Mouse (Mus musculus) liver, embryonic 13.5 days (tissue): ENCODE measurements around the gene Ino80. TPM values are rescaled to one million over a fixed set of nuclear protein-coding genes. Genes with fewer than 3 reads are reported as not detected.

Experiments
- ATAC-seq: fragments of 200-750 bp; cut with Nextera tagmentation; 2 replicates; pipeline ENCODE4 v1.8.0; 2017; ENCODE audit warnings: low read depth, mild to moderate bottlenecking, moderate number of reproducible peaks, moderate library complexity
- DNase-seq: peaks from one replicate; pipeline ENCODE4 v3.0.0; 2022
- H3K27ac ChIP-seq: fragments of 300-500 bp; sonication (generic); 2 replicates; pipeline ENCODE4 v1.5.1; 2015; ENCODE audit warnings: moderate library complexity, mild to moderate bottlenecking, inconsistent platforms
- H3K27me3 ChIP-seq: fragments of 300-500 bp; sonication (generic); 2 replicates; pipeline ENCODE4 v1.6.1; 2015; ENCODE audit warnings: mild to moderate bottlenecking, inconsistent platforms
- H3K36me3 ChIP-seq: fragments of 300-500 bp; sonication (generic); 2 replicates; pipeline ENCODE4 v1.6.1; 2015; ENCODE audit warnings: mild to moderate bottlenecking, inconsistent platforms
- H3K4me1 ChIP-seq: fragments of 300-500 bp; sonication (generic); replicated peaks from 2 replicates; pipeline ENCODE4 v1.6.1; 2015; ENCODE audit warnings: inconsistent platforms
- H3K4me2 ChIP-seq: fragments of 300-500 bp; sonication (generic); 2 replicates; pipeline ENCODE4 v1.6.1; 2015; ENCODE audit warnings: inconsistent platforms, mild to moderate bottlenecking, moderate library complexity
- H3K4me3 ChIP-seq: fragments of 300-500 bp; sonication (generic); replicated peaks from 2 replicates; pipeline ENCODE4 v1.5.1; 2015; ENCODE audit warnings: mild to moderate bottlenecking, inconsistent platforms
- H3K9ac ChIP-seq: fragments of 300-500 bp; sonication (generic); 2 replicates; pipeline ENCODE4 v1.6.1; 2015; ENCODE audit warnings: mild to moderate bottlenecking, inconsistent platforms
- H3K9me3 ChIP-seq: fragments of 300-500 bp; sonication (generic); replicated peaks from 2 replicates; pipeline ENCODE4 v1.6.1; 2016; ENCODE audit warnings: inconsistent platforms
- WGBS: fragments of 180-500 bp; shearing (Covaris S2); methylation state at CpG from one replicate; pipeline ENCODE4 v1.1.7; 2015; ENCODE audit not compliant: insufficient replicate concordance; 5-methylcytosine and 5-hydroxymethylcytosine counted together
- polyA plus RNA-seq: library from polyadenylated mRNA; unstranded; fragments of >200 nt; fragmentation: Nextera tagmentation; extraction: Ambion mirVana; gene quantifications from 2 replicates; pipeline ENCODE4 v1.2.1, GENCODE M21; 2015

Gene Ino80
- polyA plus RNA-seq, 1 experiment from 2014 or later, result 2.0 TPM

GRCm38 (mm10) chr2:119454558-119454957 is 22.9 kb downstream of the Ino80 start:
- no peak overlapping the region for H3K27ac ChIP-seq
- no peaks in the 10 kb centered on the region for H3K27me3 ChIP-seq
- H3K4me1 ChIP-seq, result peaks cover 5% of the 10 kb centered on the region
- WGBS, result 78% methylated on average over 3 of the region's 3 CpGs
- no peak overlapping the region for H3K4me2 ChIP-seq
- no peak overlapping the region for H3K4me3 ChIP-seq
- ATAC-seq, result no peak
- no peak for DNase-seq
- no peak overlapping the region for H3K9ac ChIP-seq
- no peaks in the 10 kb centered on the region for H3K9me3 ChIP-seq
- H3K36me3 ChIP-seq, result peaks cover 52% of the 10 kb centered on the region

DNA sequence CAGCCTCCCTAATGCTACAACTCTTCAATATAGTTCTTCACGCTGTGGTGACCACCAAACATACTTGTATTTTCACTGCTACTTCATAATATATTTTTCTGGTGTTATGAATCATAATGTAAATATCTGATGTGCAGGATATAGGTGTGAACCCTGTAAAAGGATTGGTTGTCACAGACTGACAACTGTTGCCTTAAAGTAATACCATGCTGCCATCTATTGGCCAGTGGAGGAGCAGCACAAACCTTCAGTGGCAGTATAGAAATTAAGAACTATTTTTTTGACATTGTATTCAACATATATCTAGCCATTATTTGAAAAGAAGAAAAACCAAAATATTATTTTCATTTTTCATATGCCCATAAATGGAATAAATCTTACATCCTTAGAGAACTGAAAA is 40.5 kb downstream of the Ino80 start:
- H3K9ac ChIP-seq, result no peak overlapping the region
- H3K27me3 ChIP-seq, result no peaks in the 10 kb centered on the region
- no peak overlapping the region for H3K4me3 ChIP-seq
- H3K4me1 ChIP-seq, result no peaks in the 10 kb centered on the region
- DNase-seq, result peak; percentile 20
- ATAC-seq, result no peak
- no peaks in the 10 kb centered on the region for H3K9me3 ChIP-seq
- no peak overlapping the region for H3K27ac ChIP-seq
- H3K36me3 ChIP-seq, result peaks cover 61% of the 10 kb centered on the region
- WGBS, result 87% methylated on average over 1 of the region's 1 CpGs
- no peak overlapping the region for H3K4me2 ChIP-seq

GRCm38 (mm10) chr2:119436467-119436866 is 41.0 kb downstream of the Ino80 start:
- 78% methylated on average over 4 of the region's 4 CpGs for WGBS
- Histone ChIP-seq H3K4me1 (no peaks in the 10 kb centered on the region), H3K36me3 (peaks cover 61% of the 10 kb centered on the region), H3K9me3 (no peaks in the 10 kb centered on the region), H3K27me3 (no peaks in the 10 kb centered on the region), H3K27ac (no peak overlapping the region), H3K9ac (no peak overlapping the region), H3K4me3 (no peak overlapping the region), H3K4me2 (no peak overlapping the region)
- no peak for ATAC-seq
- DNase-seq, result no peak

GRCm38 (mm10) chr2:119413819-119414218 is 63.7 kb downstream of the Ino80 start:
- no peak overlapping the region for H3K4me2 ChIP-seq
- DNase-seq (no peak), ATAC-seq (no peak; the same call in 1 of the 2 replicates)
- H3K4me1 ChIP-seq, result no peaks in the 10 kb centered on the region
- no peaks in the 10 kb centered on the region for H3K9me3 ChIP-seq
- H3K27me3 ChIP-seq, result no peaks in the 10 kb centered on the region
- 31% methylated on average over 1 of the region's 1 CpGs for WGBS
- H3K36me3 ChIP-seq, result peaks cover 77% of the 10 kb centered on the region
- H3K4me3 ChIP-seq, result no peak overlapping the region
- no peak overlapping the region for H3K27ac ChIP-seq
- H3K9ac ChIP-seq, result no peak overlapping the region

DNA sequence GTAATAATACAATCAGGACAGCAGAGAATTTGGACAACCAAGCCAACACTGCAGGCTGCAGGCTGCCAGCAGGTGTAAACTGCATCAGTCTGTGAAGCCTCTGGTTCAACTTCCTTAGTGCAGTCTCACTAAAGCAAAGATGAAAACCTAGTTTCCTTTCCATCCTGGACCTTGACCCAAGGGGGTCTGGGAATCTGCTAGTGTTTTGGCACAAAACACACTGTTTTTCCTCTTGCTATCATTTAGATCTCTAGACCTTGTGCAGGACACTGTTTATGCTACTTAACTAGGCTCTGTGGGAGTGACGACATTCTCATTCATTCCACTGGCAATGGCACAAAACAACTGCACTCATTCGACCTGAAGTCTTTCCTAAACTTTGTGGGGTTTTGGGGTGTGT is 65.8 kb downstream of the Ino80 start:
- no peaks in the 10 kb centered on the region for H3K27me3 ChIP-seq
- DNase-seq (no peak), ATAC-seq (no peak)
- H3K4me3 ChIP-seq, result no peak overlapping the region
- no peaks in the 10 kb centered on the region for H3K4me1 ChIP-seq
- H3K4me2 ChIP-seq, result no peak overlapping the region
- 57% methylated on average over 2 of the region's 2 CpGs for WGBS
- no peaks in the 10 kb centered on the region for H3K9me3 ChIP-seq
- H3K9ac ChIP-seq, result no peak overlapping the region
- peaks cover 78% of the 10 kb centered on the region for H3K36me3 ChIP-seq
- H3K27ac ChIP-seq, result no peak overlapping the region

DNA sequence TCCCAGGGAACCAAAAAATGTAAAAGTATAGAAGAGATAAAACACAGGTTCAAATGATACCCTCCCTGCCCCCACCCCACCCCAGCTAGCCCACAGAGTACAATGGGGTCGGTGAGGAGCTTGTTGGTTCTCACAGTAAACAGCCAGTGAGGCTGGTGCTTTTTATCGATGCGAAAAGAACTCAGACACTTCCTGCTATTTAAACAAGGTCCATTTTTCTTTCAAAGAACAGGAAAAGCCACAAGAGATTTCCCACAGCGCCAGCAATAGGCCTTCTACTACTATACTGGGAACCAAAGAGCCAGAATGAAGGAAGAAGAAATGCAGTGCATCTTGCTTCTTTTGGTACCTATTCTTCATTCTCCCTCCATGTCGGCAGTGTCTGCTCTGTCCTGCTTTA is 66.5 kb downstream of the Ino80 start:
- Histone ChIP-seq H3K4me2 (no peak overlapping the region), H3K27ac (no peak overlapping the region), H3K27me3 (no peaks in the 10 kb centered on the region), H3K36me3 (peaks cover 84% of the 10 kb centered on the region), H3K9ac (no peak overlapping the region), H3K9me3 (no peaks in the 10 kb centered on the region), H3K4me3 (no peak overlapping the region), H3K4me1 (no peaks in the 10 kb centered on the region)
- DNase-seq (no peak), ATAC-seq (no peak)
- WGBS, result 62% methylated on average over 5 of the region's 5 CpGs

DNA sequence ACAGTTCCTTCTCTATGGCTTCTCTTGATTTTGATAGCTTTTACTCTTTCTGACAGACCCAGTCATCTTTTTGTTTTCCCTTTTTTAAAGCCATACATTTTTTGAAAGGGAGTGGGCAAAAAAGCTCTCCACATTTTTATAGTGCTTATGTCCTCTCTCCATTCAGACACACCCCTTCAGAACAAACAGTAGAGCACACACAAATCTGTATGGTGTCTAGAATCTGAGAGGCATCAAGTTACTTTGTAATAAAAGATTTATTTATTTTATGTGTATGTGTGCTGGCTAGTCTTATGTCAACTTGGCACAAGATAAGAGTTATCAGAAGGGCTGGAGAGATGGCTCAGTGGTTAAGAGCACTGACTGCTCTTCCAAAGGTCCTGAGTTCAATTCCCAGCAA is 68.8 kb downstream of the Ino80 start:
- Histone ChIP-seq H3K27ac (peak overlapping the region; percentile 15; the same call in 1 of the 2 replicates), H3K9me3 (no peaks in the 10 kb centered on the region), H3K4me2 (no peak overlapping the region), H3K27me3 (no peaks in the 10 kb centered on the region), H3K36me3 (peaks cover 88% of the 10 kb centered on the region), H3K4me1 (no peaks in the 10 kb centered on the region), H3K9ac (no peak overlapping the region), H3K4me3 (no peak overlapping the region)
- ATAC-seq (no peak), DNase-seq (no peak)

- H3K36me3 ChIP-seq, result peaks cover 83% of the 10 kb centered on the region
- H3K4me2 ChIP-seq, result no peak overlapping the region
- WGBS, result 78% methylated on average over 8 of the region's 8 CpGs
- no peaks in the 10 kb centered on the region for H3K4me1 ChIP-seq
- DNase-seq (no peak), ATAC-seq (no peak)
- H3K9me3 ChIP-seq, result no peaks in the 10 kb centered on the region
- peak overlapping the region; percentile 15; the same call in 1 of the 2 replicates for H3K27ac ChIP-seq
- no peak overlapping the region for H3K4me3 ChIP-seq
- no peak overlapping the region for H3K9ac ChIP-seq
- H3K27me3 ChIP-seq, result no peaks in the 10 kb centered on the region
These were observed 69.2 kb downstream of the Ino80 start for GRCm38 (mm10) chr2:119408278-119408677.

GRCm38 (mm10) chr2:119399313-119399712 is 78.2 kb downstream of the Ino80 start:
- no peak overlapping the region for H3K27ac ChIP-seq
- no peak for ATAC-seq
- DNase-seq, result no peak

DNA sequence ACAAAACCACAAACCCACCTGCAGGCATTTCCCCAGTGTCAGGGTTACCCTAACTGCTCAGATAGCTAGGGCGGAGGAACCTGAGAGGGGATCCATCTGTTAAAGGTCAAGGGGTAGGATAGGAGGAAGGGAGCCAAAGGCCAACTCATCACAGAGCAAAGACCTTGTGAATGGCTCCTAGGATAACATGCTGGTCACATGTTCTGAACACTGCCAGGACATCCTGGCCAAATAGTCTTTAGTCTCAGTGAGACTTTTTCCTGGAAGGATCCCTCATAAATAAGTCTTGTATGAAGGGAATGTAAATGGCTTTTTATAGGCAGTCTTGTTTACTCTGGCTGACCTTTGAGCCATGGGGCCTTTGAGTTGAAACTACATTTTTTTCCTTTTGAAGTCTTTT is 78.8 kb downstream of the Ino80 start:
- no peaks in the 10 kb centered on the region for H3K9me3 ChIP-seq
- no peaks in the 10 kb centered on the region; the same call in 1 of the 2 replicates for H3K4me1 ChIP-seq
- H3K4me3 ChIP-seq, result no peak overlapping the region
- WGBS, result 78% methylated on average over 1 of the region's 1 CpGs
- no peak overlapping the region for H3K27ac ChIP-seq
- ATAC-seq, result no peak
- no peak overlapping the region for H3K9ac ChIP-seq
- peaks cover 45% of the 10 kb centered on the region for H3K36me3 ChIP-seq
- H3K27me3 ChIP-seq, result no peaks in the 10 kb centered on the region
- no peak for DNase-seq
- H3K4me2 ChIP-seq, result no peak overlapping the region

More at GRCm38 (mm10) chr2:119399313-119399712, 78.2 kb downstream of the Ino80 start:
- H3K4me1 ChIP-seq, result no peaks in the 10 kb centered on the region; the same call in 1 of the 2 replicates
- H3K4me3 ChIP-seq, result no peak overlapping the region
- H3K9me3 ChIP-seq, result no peaks in the 10 kb centered on the region
- H3K4me2 ChIP-seq, result no peak overlapping the region
- H3K27me3 ChIP-seq, result no peaks in the 10 kb centered on the region
- no peak overlapping the region for H3K9ac ChIP-seq
- peaks cover 42% of the 10 kb centered on the region for H3K36me3 ChIP-seq

DNA sequence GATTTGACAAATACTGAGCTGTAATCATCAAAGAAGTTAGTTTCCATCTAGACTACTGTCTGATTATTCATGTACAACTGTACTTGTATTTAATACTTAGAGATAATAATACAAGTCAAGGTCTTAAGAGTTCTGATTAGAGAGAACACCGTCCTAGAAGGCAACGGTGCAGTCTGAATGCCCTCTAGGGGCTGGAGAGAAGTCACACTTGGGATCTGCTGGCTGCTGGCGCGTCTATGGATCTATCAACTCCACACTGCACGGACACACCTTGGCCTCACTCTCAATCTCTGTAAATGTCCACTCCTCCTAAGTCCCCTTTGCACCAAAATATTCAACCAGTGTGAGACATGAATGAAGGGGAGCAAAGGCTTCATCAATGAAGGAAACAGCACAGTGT is 79.2 kb downstream of the Ino80 start:
- peaks cover 49% of the 10 kb centered on the region for H3K36me3 ChIP-seq
- ATAC-seq (no peak), DNase-seq (no peak)
- H3K4me2 ChIP-seq, result no peak overlapping the region
- H3K27ac ChIP-seq, result no peak overlapping the region
- H3K4me1 ChIP-seq, result no peaks in the 10 kb centered on the region; the same call in 1 of the 2 replicates
- H3K9ac ChIP-seq, result no peak overlapping the region
- no peak overlapping the region for H3K4me3 ChIP-seq
- 83% methylated on average over 5 of the region's 5 CpGs for WGBS
- no peaks in the 10 kb centered on the region for H3K27me3 ChIP-seq
- H3K9me3 ChIP-seq, result no peaks in the 10 kb centered on the region

DNA sequence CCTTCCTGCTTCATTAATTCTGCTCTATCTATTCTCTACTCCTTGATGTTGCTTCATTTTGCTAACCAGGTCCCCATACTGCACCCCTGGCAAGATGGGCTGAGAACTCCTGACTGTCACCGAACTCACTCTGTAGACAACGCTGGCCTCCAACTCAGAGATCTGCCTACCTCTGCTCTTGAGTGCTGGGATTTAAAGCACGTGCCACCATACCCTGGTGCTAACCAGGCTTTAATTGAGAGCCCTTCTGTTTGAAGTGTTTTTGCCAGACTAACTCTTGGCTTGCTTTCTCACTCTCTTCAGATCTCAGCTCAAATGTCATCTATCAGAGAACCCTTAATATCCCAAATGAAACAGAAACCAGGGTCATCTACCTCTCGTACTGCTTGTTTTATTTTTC is 87.5 kb downstream of the Ino80 start:
- H3K36me3 ChIP-seq, result peaks cover 54% of the 10 kb centered on the region
- no peaks in the 10 kb centered on the region for H3K4me1 ChIP-seq
- no peaks in the 10 kb centered on the region for H3K27me3 ChIP-seq
- no peak overlapping the region for H3K27ac ChIP-seq
- H3K4me3 ChIP-seq, result no peak overlapping the region
- no peak for DNase-seq
- H3K4me2 ChIP-seq, result no peak overlapping the region
- no peak overlapping the region for H3K9ac ChIP-seq
- WGBS, result 86% methylated on average over 4 of the region's 4 CpGs
- no peaks in the 10 kb centered on the region for H3K9me3 ChIP-seq
- ATAC-seq, result no peak
